Mouse (Mus musculus) erythroid progenitor cell, adult 5-6 weeks (primary cell): ENCODE results near the gene Twf2. TPM values are rescaled to one million over a fixed set of nuclear protein-coding genes. Genes with fewer than 3 reads are reported as not detected.

ENCODE experiments used
- ATAC-seq: replicated peaks from 2 replicates; pipeline ENCODE4 v1.8.0; 2016; ENCODE audit warnings: moderate number of reproducible peaks, mild to moderate bottlenecking, moderate TSS enrichment, inconsistent platforms; ENCODE audit not compliant: poor library complexity, low FRiP score, severe bottlenecking
- total RNA-seq, 2 experiments: library from RNA; stranded (forward) in 1 of 2; stranded (reverse) in 1 of 2; fragments of 150-400 nt in 1 of 2; fragments of 186-747, 209-891 nt in 1 of 2; gene quantifications; 2 replicates each; pipeline versions ENCODE4 v1.2.3 to v1.2.4; 2015 to 2017; ENCODE audit warnings: low replicate concordance in 2 of 2

Twf2 gene
- total RNA-seq, 2 experiments from 2014 or later: 1.8 to 14.7 TPM

- no peak for ATAC-seq
These were observed 5.3 kb downstream of the Twf2 start for GRCm38 (mm10) chr9:106208181-106208580.

GRCm38 (mm10) chr9:106209954-106210353 is 7.0 kb downstream of the Twf2 start:
- ATAC-seq: no peak

- ATAC-seq: no peak
These were observed 8.1 kb downstream of the Twf2 start for GRCm38 (mm10) chr9:106210853-106211609.

GRCm38 (mm10) chr9:106211680-106212593 is 9.0 kb downstream of the Twf2 start:
- peak; percentile 93 for ATAC-seq

- ATAC-seq: no peak
These were observed 9.7 kb downstream of the Twf2 start for GRCm38 (mm10) chr9:106212594-106212981.

- ATAC-seq: no peak
These were observed 12.6 kb downstream of the Twf2 start for GRCm38 (mm10) chr9:106215341-106216125.

GRCm38 (mm10) chr9:106216971-106217370 is 14.1 kb downstream of the Twf2 start:
- ATAC-seq: no peak

DNA sequence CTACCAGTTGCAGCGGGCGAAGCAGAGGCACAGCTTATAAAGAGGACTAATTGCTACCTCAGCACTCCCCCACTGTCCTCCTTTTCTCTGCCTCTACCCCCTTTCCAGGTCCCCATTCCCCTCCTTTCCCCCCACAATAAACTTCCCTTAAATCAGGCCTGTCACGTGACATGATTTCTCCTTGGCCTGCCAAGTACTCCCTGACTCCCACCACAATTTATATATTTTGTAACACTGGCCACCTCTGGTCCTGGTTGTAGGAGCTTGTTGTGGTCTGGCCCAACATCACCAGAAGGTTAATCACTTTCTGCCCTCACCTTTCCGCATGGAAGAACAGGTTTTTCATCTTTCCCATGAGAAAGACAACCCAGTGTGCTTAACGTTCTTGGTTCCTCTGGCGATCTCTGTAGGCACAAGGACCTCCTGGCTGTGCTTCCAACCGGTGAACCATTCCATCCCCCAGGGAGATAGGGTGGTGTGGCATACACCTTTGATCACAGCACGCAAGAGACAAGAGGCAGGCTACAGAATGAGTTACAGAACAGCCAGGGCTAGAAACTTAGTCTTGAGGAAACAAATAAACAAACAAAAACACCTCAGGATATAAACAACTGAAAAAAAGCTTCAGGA is 18.1 kb downstream of the Twf2 start:
- no peak for ATAC-seq

DNA sequence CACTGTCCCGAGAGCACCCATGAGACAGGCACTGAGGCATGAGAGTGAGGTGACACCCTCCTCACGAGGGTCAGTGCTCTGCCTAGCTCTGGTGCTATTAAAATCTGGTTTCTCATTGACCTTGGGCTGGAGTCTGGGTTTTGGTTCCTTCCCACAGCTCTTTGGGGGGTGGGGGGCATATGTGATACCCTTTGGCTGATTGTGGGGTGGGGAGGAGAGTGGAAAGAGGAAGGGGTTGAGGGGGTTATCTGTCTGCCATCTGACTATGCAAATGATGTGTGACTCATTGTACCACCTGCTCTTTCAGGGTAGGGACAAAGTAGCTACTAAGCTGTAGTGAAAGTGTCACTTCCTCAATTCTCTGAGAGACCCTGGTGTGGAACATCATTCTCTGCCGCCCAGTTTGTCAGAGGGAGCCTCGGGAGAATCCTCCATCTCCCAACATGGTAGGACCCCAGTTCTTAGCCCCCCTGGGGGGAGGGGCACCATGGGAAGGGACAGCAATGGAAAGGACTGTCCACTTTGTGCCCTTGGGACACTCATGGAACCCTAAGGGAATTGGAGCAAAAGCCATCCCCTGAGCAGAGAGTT is 19.4 kb downstream of the Twf2 start, which contains the start of gene Tlr9:
Gene Tlr9, plus strand, starts transcription at position 338 of the 591 bp plus-strand sequence.
- no peak for ATAC-seq

DNA sequence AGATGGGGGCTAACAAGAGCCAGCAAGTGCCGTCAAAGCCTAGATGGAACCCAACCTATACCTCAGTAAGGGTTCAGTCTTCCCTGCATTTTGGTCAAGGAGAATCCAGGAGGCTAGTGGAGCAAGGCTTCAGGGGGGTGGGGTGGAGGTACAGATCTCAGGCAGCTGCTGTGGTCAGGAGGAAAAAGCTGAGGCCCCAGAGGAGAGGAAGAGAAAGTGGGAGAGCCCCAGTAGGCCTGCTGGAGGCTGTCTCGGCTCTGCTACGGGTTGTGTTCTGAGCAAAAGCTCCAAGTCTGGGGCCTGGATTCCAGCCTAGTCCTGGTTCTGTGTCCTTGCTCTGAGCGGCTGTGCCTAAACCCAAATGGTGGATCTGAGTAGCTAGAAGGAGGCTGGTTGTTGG is 20.1 kb downstream of the Twf2 start:
- ATAC-seq: no peak

- no peak for ATAC-seq
These were observed 22.7 kb downstream of the Twf2 start for GRCm38 (mm10) chr9:106225469-106226150.

GRCm38 (mm10) chr9:106226151-106226682 is 23.3 kb downstream of the Twf2 start:
- no peak for ATAC-seq

DNA sequence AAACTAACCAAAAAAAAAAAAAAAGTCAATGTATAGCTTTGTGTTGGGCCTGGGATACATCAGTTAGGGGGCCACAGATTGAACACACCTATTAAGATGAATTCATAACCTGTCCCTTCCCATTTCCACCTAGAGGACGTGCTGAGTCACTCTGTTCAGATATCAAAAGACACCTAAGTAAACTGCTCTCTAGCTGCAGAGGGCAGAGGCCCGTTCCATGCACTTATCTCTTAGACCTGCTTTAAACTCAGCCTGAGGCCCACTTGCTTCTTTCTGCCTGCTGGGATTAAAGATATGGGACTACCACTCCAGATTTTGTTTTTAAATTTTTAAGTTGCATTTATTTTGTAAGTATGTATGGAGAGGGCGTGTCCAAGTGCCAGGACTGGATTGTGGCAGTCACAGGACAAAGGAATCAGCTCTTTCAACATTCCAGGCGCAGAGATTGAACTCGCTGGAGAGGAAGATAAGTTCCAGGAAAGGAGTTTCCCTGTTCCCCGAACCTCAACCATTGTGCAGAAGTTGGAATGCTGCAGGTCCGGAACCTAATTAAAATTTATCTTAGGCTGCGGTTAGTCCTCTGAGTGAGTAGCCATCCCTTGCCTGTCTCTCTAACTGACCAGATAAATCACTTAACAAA is 25.0 kb downstream of the Twf2 start:
- no peak for ATAC-seq

GRCm38 (mm10) chr9:106230051-106230733 is 27.3 kb downstream of the Twf2 start:
- ATAC-seq: no peak

DNA sequence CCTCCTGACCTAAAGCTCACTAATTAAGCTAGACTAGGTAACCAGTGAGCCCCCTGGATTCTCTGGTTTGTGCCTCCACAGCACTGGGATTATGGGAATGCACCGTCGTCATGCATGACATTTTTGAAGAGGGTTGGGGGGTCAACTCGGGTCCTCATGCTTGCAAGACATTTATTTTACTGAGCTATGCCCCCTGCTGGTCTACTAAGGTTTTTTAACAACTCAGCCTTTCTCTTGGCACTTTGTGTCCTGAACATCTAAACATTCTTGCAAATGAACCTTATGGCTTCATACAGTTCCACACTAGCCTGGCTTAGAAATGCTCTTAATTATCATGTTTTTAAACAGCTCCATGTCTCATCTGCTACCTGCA is 27.8 kb downstream of the Twf2 start:
- no peak for ATAC-seq

DNA sequence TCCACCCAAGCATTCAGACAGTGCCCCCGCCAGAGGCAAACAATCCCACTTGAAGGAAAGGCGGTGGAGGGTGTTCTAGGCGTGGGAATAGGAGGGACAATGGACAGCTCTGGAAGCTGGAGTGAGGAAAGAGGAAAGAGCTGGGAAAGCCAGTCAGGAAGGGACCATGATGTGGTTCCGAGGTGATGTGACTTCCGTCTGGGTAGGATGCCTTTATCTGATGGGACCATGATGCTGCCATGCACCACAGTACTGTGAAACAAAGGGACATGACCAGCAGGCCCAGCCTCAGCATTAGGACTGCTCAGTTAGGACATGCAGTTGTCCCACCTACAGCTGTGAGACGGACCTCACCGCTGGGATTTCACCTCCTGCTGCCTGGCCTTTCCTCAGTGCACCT is 28.3 kb downstream of the Twf2 start:
- ATAC-seq: no peak

GRCm38 (mm10) chr9:106231816-106232215 is 28.9 kb downstream of the Twf2 start:
- ATAC-seq: no peak

GRCm38 (mm10) chr9:106232956-106233355 is 30.0 kb downstream of the Twf2 start:
- ATAC-seq: no peak
